In the genomic region with DNA sequence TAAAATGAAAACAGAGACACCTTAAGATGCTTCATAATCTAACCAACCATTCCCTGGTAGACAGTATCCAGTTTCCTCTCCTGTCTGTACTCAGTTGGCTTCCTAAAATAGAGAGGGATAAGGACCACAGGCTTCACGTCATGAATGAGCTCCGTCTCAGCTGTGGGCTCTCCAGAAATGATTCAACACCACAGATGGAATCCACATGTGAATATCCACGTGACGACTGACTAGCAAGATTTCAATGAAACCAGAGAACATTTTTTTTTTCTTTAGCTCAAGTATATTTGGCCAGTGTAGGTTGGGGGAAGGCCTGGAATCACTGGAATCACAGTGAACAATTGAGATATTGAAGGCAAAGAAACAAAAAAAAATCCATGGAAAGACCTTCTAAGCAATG, we compare ENCODE assay signal across 22 mouse cellular contexts.
DNase-seq lines count a peak whose midpoint lies in the region; ATAC-seq lines count a peak whose summit lies in the region.
"Had no signal": no experiment of that assay in that cellular context is flagged by ENCODE, and none has a peak within 500 bp of the region (broad histone marks: within the 10 kb centered on the region; RNA-seq: fewer than 3 reads in every experiment).

No protein-coding gene starts in this region.

- no peak overlapping the region for H3K27ac ChIP-seq in midbrain, embryonic 11.5 days (ENCODE audit: low read depth, low read length)
- no peak overlapping the region for H3K27ac ChIP-seq in midbrain, embryonic 13.5 days
- H3K27ac ChIP-seq in embryonic facial prominence, embryonic 15.5 days (replicated peaks): no peak overlapping the region
- no peak overlapping the region for H3K27ac ChIP-seq in forebrain, embryonic 11.5 days (ENCODE audit: low read depth, low read length)

- DNase-seq in heart, adult 11 months: peak; percentile 95
- DNase-seq in heart, postnatal 4 days: no peak
- peak; percentile 69 for DNase-seq in midbrain, embryonic 11.5 days (ENCODE audit: low spot score, missing footprints)
- DNase-seq in skeletal muscle tissue, adult 2 months (ENCODE audit: low read depth, low spot score): peak; percentile 76
- DNase-seq in thymus, postnatal 25 days: no peak
- DNase-seq in forebrain, embryonic 11.5 days (ENCODE audit: low spot score): no peak
- DNase-seq: adrenal gland, adult 8-10 months; cerebellum, adult 9-10 months; kidney, adult 2 months; kidney, postnatal 14 days; layer of hippocampus, postnatal 36 days; lung, adult 18-20 months; lung, postnatal 14 days; retina, postnatal 1 day; thymus, postnatal 36 days had no signal

- no peaks in the 10 kb centered on the region for H3K36me3 ChIP-seq in midbrain, embryonic 11.5 days (ENCODE audit: control insufficient read depth, insufficient read depth, low read length)
- no peaks in the 10 kb centered on the region for H3K36me3 ChIP-seq in midbrain, embryonic 13.5 days
- no peaks in the 10 kb centered on the region for H3K36me3 ChIP-seq in embryonic facial prominence, embryonic 15.5 days
- no peaks in the 10 kb centered on the region for H3K36me3 ChIP-seq in forebrain, embryonic 11.5 days (ENCODE audit: control insufficient read depth, insufficient read depth, low read length)

- H3K27me3 ChIP-seq in midbrain, embryonic 11.5 days (ENCODE audit: control insufficient read depth, insufficient read depth, low read length): no peaks in the 10 kb centered on the region
- H3K27me3 ChIP-seq in midbrain, embryonic 13.5 days: no peaks in the 10 kb centered on the region
- H3K27me3 ChIP-seq in embryonic facial prominence, embryonic 15.5 days: no peaks in the 10 kb centered on the region
- H3K27me3 ChIP-seq in forebrain, embryonic 11.5 days (ENCODE audit: control insufficient read depth, insufficient read depth, low read length): no peaks in the 10 kb centered on the region
- H3K27me3 ChIP-seq: megakaryocyte, embryonic 14.5 days had no signal

- no peak overlapping the region for H3K9ac ChIP-seq in midbrain, embryonic 11.5 days (ENCODE audit: low read length)
- H3K9ac ChIP-seq in midbrain, embryonic 13.5 days (replicated peaks): no peak overlapping the region
- H3K9ac ChIP-seq in embryonic facial prominence, embryonic 15.5 days: no peak overlapping the region
- H3K9ac ChIP-seq in forebrain, embryonic 11.5 days (ENCODE audit: low read length): no peak overlapping the region

- no peaks in the 10 kb centered on the region for H3K9me3 ChIP-seq in midbrain, embryonic 11.5 days (ENCODE audit: control insufficient read depth, low read length)
- no peaks in the 10 kb centered on the region for H3K9me3 ChIP-seq in midbrain, embryonic 13.5 days
- H3K9me3 ChIP-seq in embryonic facial prominence, embryonic 15.5 days (replicated peaks): no peaks in the 10 kb centered on the region
- no peaks in the 10 kb centered on the region for H3K9me3 ChIP-seq in forebrain, embryonic 11.5 days (ENCODE audit: control insufficient read depth, low read length)
- H3K9me3 ChIP-seq: megakaryocyte, embryonic 14.5 days had no signal

- WGBS in midbrain, embryonic 11.5 days: 79% methylated on average over 4 of the region's 4 CpGs
- 91% methylated on average over 4 of the region's 4 CpGs for WGBS in midbrain, embryonic 13.5 days
- 27% methylated on average over 4 of the region's 4 CpGs for WGBS in embryonic facial prominence, embryonic 15.5 days
- 78% methylated on average over 4 of the region's 4 CpGs for WGBS in forebrain, embryonic 11.5 days

- H3K4me1 ChIP-seq in midbrain, embryonic 11.5 days (ENCODE audit: control insufficient read depth, insufficient read depth, low read length): peaks cover 3% of the 10 kb centered on the region; the same call in 1 of the 2 replicates
- peaks cover 9% of the 10 kb centered on the region for H3K4me1 ChIP-seq in midbrain, embryonic 13.5 days (replicated peaks)
- peaks cover 11% of the 10 kb centered on the region for H3K4me1 ChIP-seq in embryonic facial prominence, embryonic 15.5 days
- 0 out of 2 replicates have a peak, but pooled peaks cover 3% of the 10 kb centered on the region for H3K4me1 ChIP-seq in forebrain, embryonic 11.5 days (replicated peaks; ENCODE audit: control insufficient read depth, insufficient read depth, low read length)
- H3K4me1 ChIP-seq: megakaryocyte, embryonic 14.5 days had no signal

- H3K4me3 ChIP-seq in midbrain, embryonic 11.5 days (ENCODE audit: low read depth, low read length): no peak overlapping the region
- no peak overlapping the region for H3K4me3 ChIP-seq in midbrain, embryonic 13.5 days (replicated peaks)
- no peak overlapping the region for H3K4me3 ChIP-seq in embryonic facial prominence, embryonic 15.5 days (replicated peaks)
- H3K4me3 ChIP-seq in forebrain, embryonic 11.5 days (ENCODE audit: low read depth, low read length): no peak overlapping the region
- H3K4me3 ChIP-seq: layer of hippocampus, adult 2 months; megakaryocyte, embryonic 14.5 days had no signal

- H3K4me2 ChIP-seq in midbrain, embryonic 11.5 days: no peak overlapping the region
- H3K4me2 ChIP-seq in midbrain, embryonic 13.5 days (replicated peaks): no peak overlapping the region
- H3K4me2 ChIP-seq in embryonic facial prominence, embryonic 15.5 days (replicated peaks): no peak overlapping the region
- H3K4me2 ChIP-seq in forebrain, embryonic 11.5 days (ENCODE audit: low read depth, low read length, severe bottlenecking): no peak overlapping the region
- H3K4me2 ChIP-seq: liver, embryonic 11.5 days had no signal

- no peak for ATAC-seq in midbrain, embryonic 11.5 days (ENCODE audit: low FRiP score)
- ATAC-seq in midbrain, embryonic 13.5 days: no peak
- peak; percentile 76 for ATAC-seq in embryonic facial prominence, embryonic 15.5 days (ENCODE audit: insufficient number of reproducible peaks, low FRiP score, low TSS enrichment, low read depth)
- no peak for ATAC-seq in forebrain, embryonic 11.5 days (replicated peaks; ENCODE audit: low FRiP score)
- ATAC-seq: forebrain, embryonic 16.5 days; midbrain, embryonic 16.5 days had no signal

Comparison
In these comparisons a context has a peak if more than half of its experiments do, and no peak if none do; other contexts are left out.
1. DNase-seq: peak in heart, adult 11 months (single experiment), midbrain, embryonic 11.5 days (single experiment) and skeletal muscle tissue, adult 2 months (single experiment); none in heart, postnatal 4 days (single experiment), thymus, postnatal 25 days (single experiment) and forebrain, embryonic 11.5 days (single experiment).